16 mouse cellular contexts compared by ENCODE assay signal in the genomic region with DNA sequence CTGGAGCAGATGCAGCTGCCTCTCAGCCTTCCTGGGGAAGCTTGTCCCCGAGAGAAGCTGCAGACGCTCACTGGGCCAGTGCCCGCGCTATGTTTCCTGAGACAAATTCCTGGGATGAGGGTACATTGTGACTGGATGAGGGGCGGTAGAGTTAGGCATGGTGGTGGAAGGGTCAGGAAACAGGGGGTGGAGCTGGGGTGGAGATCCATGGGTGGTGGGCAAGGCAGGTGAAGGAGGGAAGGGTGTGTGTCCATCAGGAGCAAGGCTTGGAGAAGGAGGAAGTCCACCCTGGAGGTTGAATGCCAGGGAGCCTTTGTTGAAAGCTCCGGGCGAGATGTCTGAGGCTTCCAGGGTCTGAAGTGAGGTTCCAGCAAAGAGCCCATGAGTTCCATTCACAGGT. TPM values are rescaled to one million over a fixed set of nuclear protein-coding genes. Genes with fewer than 3 reads are reported as not detected.
"Had no signal": no experiment of that assay in that cellular context is flagged by ENCODE, and none has a peak within 500 bp of the region (broad histone marks: within the 10 kb centered on the region; RNA-seq: fewer than 3 reads in every experiment).

No protein-coding gene starts in this region.

- DNase-seq: kidney, adult 18-20 months; kidney, adult 9 months; kidney, postnatal 14 days; kidney, postnatal 4 days; left cerebral cortex, postnatal 4 days; liver, postnatal 0 days; lung, embryonic 14.5 days; right cerebral cortex, adult 18-20 months; right cerebral cortex, postnatal 14 days; right cerebral cortex, postnatal 4 days; thymus, adult 2 months; thymus, postnatal 25 days had no signal

- ATAC-seq: liver, postnatal 0 days; lung, postnatal 0 days; midbrain, embryonic 13.5 days had no signal

RNA-seq across cellular contexts. Expression of gene Chrd, which starts 7.6 kb away (rescaled TPM):
- total RNA-seq: megakaryocyte, adult 5-6 weeks had no signal
- polyA plus RNA-seq: macrophage had no signal

RNA-seq across cellular contexts. Expression of gene Thpo, which starts 9.0 kb away (rescaled TPM):
- total RNA-seq: megakaryocyte, adult 5-6 weeks had no signal
- polyA plus RNA-seq: macrophage had no signal
